Mouse (Mus musculus) C2C12 (cell line): ENCODE results near the gene Pdpr.
A peak's percentile ranks its signal among the peaks of the same experiment; 100 is the strongest.

Source experiments
- CEBPB ChIP-seq: IDR thresholded peaks from one replicate; pipeline ENCODE4 v1.6.1; 2011; ENCODE audit warnings: low read depth, mild to moderate bottlenecking, control low read depth, moderate library complexity
- CTCF ChIP-seq: IDR thresholded peaks from one replicate; pipeline ENCODE4 v1.5.1; 2011; ENCODE audit not compliant: control insufficient read depth, insufficient read depth, insufficient read length
- FOSL1 ChIP-seq: IDR thresholded peaks from one replicate; pipeline ENCODE4 v1.8.0; 2011; ENCODE audit warnings: mild to moderate bottlenecking, low read length; ENCODE audit not compliant: poor library complexity, insufficient read depth, severe bottlenecking
- MAX ChIP-seq: IDR thresholded peaks from one replicate; pipeline ENCODE4 v1.6.1; 2011; ENCODE audit warnings: mild to moderate bottlenecking, control low read depth
- MYOD1 ChIP-seq: IDR thresholded peaks from one replicate; pipeline ENCODE4 v1.6.1; 2011; ENCODE audit warnings: low read depth; ENCODE audit not compliant: control insufficient read depth, insufficient read length
- MYOG ChIP-seq: IDR thresholded peaks from one replicate; pipeline ENCODE4 v1.6.1; 2011; ENCODE audit not compliant: control insufficient read depth, insufficient read length; ENCODE audit errors: extremely low read depth
- USF1 ChIP-seq: IDR thresholded peaks from one replicate; pipeline ENCODE4 v1.6.1; 2011; ENCODE audit warnings: low read depth, mild to moderate bottlenecking, control low read depth, moderate library complexity

DNA sequence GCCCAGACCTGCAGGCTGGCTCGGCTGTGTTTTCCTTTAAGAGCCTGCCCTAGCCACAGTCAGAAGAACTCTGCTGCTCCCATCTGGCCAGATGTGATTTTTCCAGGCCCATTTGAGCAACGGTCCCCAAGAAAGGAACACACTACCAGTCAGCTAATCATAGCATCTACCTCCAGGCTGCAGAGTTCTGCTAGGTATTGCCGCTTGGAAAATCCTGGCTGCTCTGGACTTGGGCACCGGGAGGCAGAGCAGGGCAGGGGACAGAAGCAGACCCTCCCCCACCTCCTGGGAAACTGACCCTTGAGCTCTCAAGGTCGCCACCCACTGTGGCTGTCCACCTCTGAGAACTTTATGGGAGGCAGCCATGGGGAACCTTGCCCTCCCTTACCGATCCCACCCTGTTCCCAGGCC, 14.6 kb upstream of the Pdpr start:
- peak; percentile 7 for TF ChIP-seq CTCF
- no peak for TF ChIP-seq MAX
- no peak for TF ChIP-seq USF1
- no peak for TF ChIP-seq MYOD1
- no peak for TF ChIP-seq CEBPB
- no peak for TF ChIP-seq MYOG
- no peak for TF ChIP-seq FOSL1
